Mouse (Mus musculus) mature B cell (primary cell): ENCODE results near the gene Gimap5.

Source experiments
- in situ Hi-C: fragments of 300-500 bp; cut with MboI; formaldehyde crosslinking; loops from 2 replicates; pipeline ENCODE4 v1.14.3; 2019

Gene Gimap5

DNA sequence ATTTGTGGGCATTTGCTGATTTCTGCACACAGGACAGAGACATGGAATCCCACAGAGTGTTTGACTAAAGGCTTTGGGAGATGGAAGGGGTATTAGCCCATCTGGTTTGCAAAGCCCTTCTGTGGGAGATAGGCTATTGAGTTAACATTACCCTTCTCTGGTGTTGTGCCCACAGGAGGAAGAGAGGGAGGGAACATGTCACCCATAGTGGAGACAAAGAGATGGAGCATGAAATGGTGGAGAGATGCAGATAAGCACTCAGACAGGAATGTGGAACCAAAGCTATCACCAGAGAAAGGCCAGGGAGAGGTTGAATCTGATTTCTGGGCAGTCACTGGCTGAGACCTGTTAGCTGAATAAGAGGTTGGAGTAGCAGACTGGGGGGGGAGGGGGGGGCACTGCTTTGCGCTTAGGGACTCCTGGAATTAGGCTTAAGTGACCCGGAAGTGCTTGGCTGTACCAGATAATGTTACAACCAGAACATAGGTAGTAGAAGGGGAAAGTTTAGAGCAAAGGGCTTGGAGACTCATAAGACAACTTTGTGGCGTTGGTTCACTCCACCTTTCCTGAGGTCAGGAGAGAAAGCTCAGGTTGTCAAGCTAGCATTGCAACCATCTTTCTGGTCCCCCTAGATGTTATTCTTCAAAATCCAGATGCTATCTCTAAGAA lies 5.4 kb upstream of the Gimap5 start:
- in situ Hi-C loops, result no loop called here

DNA sequence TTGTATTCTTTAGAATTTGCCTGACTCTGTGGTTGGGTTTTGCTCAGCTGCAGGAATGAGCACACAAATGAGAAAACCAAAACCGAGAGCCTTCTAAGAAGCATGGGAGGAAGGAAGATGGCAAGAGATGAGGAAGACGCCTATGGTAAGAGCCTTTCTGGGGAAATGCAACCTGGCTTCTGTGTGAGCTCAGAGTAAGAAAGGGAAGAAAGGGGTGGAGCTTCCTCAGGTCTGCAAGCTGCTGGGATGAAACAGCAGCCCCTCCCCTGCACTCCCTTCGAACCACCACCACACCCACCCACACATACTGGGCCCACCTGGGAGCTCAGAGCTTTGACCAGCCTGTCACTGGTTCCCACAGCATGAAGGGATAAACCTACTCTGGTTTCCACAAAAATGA lies 4.7 kb upstream of the Gimap5 start:
- in situ Hi-C loops, result no loop called here

DNA sequence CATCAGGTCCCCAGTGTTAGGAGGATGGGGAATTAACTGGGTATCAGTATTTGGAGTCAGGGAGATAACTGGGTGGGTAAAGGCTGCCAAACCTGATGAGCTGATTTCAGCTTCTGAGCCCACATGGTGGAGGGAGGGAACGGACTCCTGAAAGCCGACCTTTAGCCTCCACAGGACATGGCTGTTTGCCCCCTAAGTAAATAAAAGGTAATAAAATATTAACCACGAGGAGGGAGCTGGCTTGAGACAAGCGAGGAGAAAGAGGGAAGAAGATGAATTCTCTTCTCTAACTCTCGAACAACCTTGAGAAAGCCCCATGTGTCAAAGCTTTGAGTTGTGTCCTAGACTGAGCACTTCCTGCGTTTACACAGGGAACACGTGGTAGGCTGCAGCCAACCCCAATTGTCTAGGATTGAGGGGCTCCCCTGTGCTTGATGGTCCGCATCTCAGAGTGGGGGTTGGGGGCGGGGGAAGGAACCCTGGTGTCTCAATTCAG lies 4.2 kb upstream of the Gimap5 start:
- in situ Hi-C loops, result no loop called here

- in situ Hi-C loops, result no loop called here
Measured at GRCm38 (mm10) chr6:48742422-48743351, 3.3 kb upstream of the Gimap5 start.

DNA sequence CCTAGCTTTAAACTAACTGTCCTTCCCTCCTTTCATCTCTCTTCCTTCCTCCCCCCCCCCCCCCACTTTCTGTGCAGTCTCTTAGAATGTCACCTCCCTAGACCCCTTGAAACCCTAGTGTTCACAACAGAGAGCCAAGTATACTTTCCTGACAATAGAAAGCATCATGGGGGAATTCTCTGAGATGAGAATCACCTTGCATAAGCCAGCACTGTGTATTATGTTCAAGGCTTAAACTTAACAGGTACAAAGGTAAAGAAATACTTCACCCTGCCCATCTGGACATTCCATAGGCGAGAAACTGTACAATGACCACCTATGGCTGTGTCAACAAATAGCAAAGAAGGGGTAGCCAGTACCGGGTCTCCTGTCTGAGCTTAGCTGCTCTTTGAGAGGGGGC lies 507 bp upstream of the Gimap5 start:
- in situ Hi-C loops, result no loop called here

- in situ Hi-C loops, result no loop called here
Measured at GRCm38 (mm10) chr6:48747091-48747966, 1.3 kb downstream of the Gimap5 start.

DNA sequence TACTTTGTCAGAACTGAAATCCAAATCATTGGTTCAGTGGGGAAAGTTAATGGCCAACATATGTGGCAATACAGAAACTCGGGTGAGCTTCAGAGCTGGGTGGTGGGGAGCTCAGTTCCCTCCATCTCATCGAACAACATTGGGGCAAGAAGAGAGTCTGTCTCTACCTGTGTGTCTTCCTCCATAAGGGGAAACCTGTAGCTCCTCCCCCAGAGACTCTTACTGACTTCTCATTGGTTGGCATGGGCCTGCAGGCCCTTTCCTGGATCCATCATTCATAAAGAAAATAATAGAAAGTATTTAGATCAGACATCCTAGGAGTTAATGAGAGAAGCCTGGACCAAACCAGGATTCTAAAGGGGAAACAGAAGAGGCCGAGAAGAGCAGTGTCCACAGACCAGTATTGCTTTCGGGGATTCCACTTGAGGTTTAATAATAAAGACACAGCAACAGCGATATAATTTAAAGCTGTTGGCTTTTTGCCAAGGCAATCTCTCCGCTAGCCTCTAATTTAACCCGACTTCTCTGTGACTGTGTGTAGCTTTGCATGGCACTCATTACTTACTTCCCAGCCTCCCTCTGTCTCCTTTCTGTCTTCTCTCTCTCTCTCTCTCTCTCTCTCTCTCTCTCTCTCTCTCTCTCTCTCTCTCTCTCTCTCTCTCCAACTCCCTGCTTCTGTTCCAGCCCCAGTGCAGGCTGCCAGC lies 17.7 kb downstream of the Gimap5 start:
- in situ Hi-C loops, result no loop called here

DNA sequence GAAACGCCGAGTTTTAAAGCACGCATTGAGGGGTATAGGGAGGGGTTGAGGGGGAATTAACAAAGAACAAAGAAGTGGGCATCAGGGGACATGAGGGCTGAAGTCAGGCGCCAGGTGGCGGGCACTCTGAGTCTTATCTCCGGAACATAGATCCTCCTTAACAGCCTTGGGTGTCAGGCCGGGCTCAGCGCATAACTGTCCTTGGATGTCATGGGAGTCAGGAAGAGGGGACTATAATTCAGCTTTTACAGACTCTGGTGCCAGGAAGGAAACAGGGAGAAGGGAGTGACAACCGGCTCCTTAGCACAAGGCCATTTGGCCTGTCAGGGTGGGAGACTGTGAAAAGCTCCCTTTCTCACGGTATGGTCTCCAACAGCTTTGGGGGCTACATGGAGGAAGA lies 18.5 kb downstream of the Gimap5 start:
- in situ Hi-C loops, result no loop called here

GRCm38 (mm10) chr6:48768178-48768869 lies 22.3 kb downstream of the Gimap5 start:
- in situ Hi-C loops, result no loop called here

DNA sequence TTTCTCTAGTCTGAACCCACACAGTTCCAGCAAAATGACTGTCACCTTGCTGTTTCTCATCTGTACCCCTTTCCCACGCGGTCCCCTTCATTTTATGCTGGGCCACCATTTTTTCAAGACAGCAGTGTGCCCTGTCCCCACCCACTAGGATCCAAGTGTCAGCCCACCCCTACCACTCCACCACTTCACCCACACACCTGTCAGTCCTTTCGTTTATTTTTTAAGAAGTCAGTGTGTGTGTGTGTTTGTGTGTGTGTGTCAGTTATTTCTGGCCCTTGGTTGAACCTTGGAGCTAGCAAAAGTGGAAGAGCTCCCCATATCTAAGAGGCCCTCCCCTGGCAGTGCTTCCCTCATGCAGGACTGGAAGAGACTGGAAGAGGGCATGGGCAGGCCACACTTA lies 22.9 kb downstream of the Gimap5 start:
- in situ Hi-C loops, result no loop called here

DNA sequence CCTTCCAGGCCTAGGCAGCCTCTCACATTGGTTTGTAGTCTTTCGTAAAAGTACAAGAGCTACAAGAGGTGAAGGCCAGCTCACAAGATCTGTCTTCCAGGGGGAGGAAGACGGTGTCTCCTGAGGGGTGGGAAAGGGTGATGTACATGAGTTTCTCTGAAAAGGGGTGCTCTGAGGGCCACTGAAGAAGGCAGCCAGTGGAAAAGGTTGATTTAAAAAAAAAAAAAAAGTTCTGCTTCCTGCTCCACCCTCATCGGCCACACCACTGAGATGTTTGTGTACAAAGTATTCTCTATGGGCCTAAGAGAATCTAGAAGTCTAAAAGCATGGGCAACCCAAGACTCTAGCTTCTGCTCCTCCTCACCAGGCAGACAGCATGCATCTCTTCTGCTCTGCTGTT lies 24.7 kb downstream of the Gimap5 start, which contains the start of gene Gimap3:
Gene Gimap3 (minus strand): TSS at position 156 of the 400 bp plus-strand sequence.
- in situ Hi-C loops, result loop anchor here (5.0 kb wide), 1 partner anchor 123 kb away; the partner anchor contains the start of gene Gimap8

- in situ Hi-C loops, result loop anchor here (5.0 kb wide), 1 partner anchor 125 kb away; the partner anchor contains the start of gene Gimap8
Measured at GRCm38 (mm10) chr6:48772030-48772429, 26.0 kb downstream of the Gimap5 start.

GRCm38 (mm10) chr6:48784406-48784805 lies 38.4 kb downstream of the Gimap5 start:
- in situ Hi-C loops, result no loop called here

- in situ Hi-C loops, result no loop called here
Measured at GRCm38 (mm10) chr6:48785189-48785588, 39.2 kb downstream of the Gimap5 start.

GRCm38 (mm10) chr6:48785601-48786000 lies 39.6 kb downstream of the Gimap5 start:
- in situ Hi-C loops, result no loop called here

DNA sequence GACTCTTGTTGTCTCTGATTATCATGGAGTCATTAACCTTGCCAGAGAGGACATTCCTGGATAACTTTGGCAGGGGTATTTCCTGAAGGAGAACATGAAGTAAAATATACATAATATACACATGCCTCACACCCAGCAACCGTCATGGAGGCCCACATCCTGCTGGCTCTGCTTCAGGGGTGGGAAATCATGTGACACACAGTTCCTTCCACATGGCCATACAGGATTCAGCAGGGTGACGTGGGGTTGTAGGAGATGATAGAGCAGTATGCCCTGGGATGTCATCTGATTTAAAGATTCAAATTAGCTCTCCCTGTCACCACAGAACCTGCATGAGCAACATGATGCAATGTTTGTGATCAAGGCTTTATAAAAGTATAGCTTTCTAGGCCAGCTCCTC lies 41.9 kb downstream of the Gimap5 start:
- in situ Hi-C loops, result no loop called here

DNA sequence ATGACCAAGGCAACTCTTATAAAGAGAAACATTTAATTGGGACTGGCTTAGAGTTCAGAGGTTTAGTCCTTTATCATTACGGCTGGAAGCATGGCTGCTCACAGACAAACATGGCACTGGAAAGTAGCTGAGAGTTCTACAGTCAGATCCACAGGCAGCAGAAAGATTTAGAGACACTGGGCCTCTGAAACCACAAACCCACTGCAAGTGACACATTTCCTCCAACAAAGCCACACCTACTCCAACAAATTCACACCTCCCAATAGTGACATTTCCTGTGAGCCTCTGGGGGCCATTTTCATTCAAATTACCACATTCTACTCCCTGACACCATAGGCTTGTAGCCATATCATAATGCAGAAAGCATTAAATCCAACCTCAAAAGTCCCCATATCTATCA lies 55.9 kb downstream of the Gimap5 start:
- in situ Hi-C loops, result no loop called here

DNA sequence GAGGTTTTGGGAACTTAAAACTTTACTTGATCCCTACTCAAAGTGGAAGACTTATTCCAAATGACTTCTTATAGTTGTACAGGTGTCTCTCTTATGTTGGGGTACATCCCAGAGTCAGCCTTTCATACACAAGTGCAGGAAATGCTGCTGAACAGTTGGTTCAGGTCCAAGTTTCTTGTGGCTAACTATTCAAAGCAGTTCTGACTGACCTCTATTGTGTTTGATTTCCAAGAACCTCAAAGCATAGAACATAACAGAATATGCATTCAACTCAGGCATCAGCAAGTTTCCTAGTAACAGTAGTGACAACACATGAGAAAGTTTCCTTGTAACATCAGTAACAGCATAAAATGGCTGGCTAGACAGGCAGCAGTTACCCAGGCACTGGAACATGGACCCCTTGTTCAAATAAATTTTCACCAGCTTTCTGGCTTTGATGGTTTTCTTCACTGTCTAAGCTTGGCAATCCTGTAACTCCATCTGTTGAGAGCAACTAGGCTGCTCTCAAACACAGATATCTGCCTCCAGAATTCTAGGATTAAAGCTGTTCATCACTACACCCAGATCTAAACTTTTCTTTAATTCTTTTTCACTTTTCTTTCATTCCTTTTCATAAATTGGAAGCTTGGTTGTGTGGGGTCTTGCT lies 57.5 kb downstream of the Gimap5 start:
- in situ Hi-C loops, result no loop called here
